Mouse (Mus musculus) left cerebral cortex, adult 2 months (tissue): ENCODE measurements at regions not wholly inside any gene's neighbourhood (a gene's known extent, or its start where the extent isn't known, plus 50 kb on each side); places are given as distances from the start of the nearest gene placed in this dataset.

Experiments used
- DNase-seq, 2 experiments: peaks; one replicate each; pipeline ENCODE4 v3.0.0; 2021 to 2022; ENCODE audit warnings: low spot score in 2 of 2, mixed read lengths in 1 of 2; ENCODE audit errors: extremely low spot score in 1 of 2
- H3K27ac ChIP-seq: fragments of 200-600 bp; 2 replicates; pipeline ENCODE4 v1.8.1; 2022
- H3K4me3 ChIP-seq: fragments of 200-600 bp; 2 replicates; pipeline ENCODE4 v1.8.1; 2022
- CTCF ChIP-seq: fragments of 200-600 bp; IDR thresholded peaks from 2 replicates; pipeline ENCODE4 v1.8.1; 2022; ENCODE audit warnings: antibody characterized with exemption, mild to moderate bottlenecking, moderate library complexity
- intact Hi-C: fragments of 180-260 bp; cut with DNase I; formaldehyde crosslinking; loops from one replicate; pipeline ENCODE4 v1.15.1; 2025

GRCm38 (mm10) chr6:103318677-103319359, 191.6 kb upstream of the Chl1 start:
- no peak for TF ChIP-seq CTCF
- intact Hi-C loops, result no loop called here
- DNase-seq, result no peak
- no peak overlapping the region for H3K27ac ChIP-seq
- no peak overlapping the region for H3K4me3 ChIP-seq

- no peak for TF ChIP-seq CTCF
- H3K27ac ChIP-seq, result no peak overlapping the region
- no peak overlapping the region for H3K4me3 ChIP-seq
- intact Hi-C loops, result no loop called here
- no peak for DNase-seq
These were observed 190.4 kb upstream of the Chl1 start for GRCm38 (mm10) chr6:103319964-103320363.

GRCm38 (mm10) chr6:103320550-103320949, 189.8 kb upstream of the Chl1 start:
- no peak for DNase-seq
- intact Hi-C loops, result no loop called here
- Histone ChIP-seq H3K4me3 (no peak overlapping the region), H3K27ac (no peak overlapping the region)
- TF ChIP-seq CTCF, result no peak

GRCm38 (mm10) chr6:103321058-103321457, 189.3 kb upstream of the Chl1 start:
- no peak overlapping the region for H3K4me3 ChIP-seq
- no peak for DNase-seq
- no peak overlapping the region for H3K27ac ChIP-seq
- no peak for TF ChIP-seq CTCF
- intact Hi-C loops, result no loop called here

GRCm38 (mm10) chr6:103322442-103322841, 187.9 kb upstream of the Chl1 start:
- Histone ChIP-seq H3K27ac (no peak overlapping the region), H3K4me3 (no peak overlapping the region)
- TF ChIP-seq CTCF, result no peak
- intact Hi-C loops, result no loop called here
- DNase-seq, result no peak

- intact Hi-C loops, result no loop called here
- TF ChIP-seq CTCF, result no peak
- DNase-seq, result no peak
- Histone ChIP-seq H3K27ac (no peak overlapping the region), H3K4me3 (no peak overlapping the region)
These were observed 174.7 kb upstream of the Chl1 start for GRCm38 (mm10) chr6:103335683-103336082.

- DNase-seq, result no peak
- intact Hi-C loops, result no loop called here
- no peak overlapping the region for H3K4me3 ChIP-seq
These were observed 170.2 kb upstream of the Chl1 start for GRCm38 (mm10) chr6:103339961-103340732.

GRCm38 (mm10) chr6:103343515-103343914, 166.9 kb upstream of the Chl1 start:
- H3K4me3 ChIP-seq, result no peak overlapping the region
- no peak overlapping the region for H3K27ac ChIP-seq
- intact Hi-C loops, result no loop called here
- DNase-seq, result no peak
- no peak for TF ChIP-seq CTCF

More at GRCm38 (mm10) chr6:103339961-103340732, 170.2 kb upstream of the Chl1 start:
- no peak for TF ChIP-seq CTCF
- no peak overlapping the region for H3K27ac ChIP-seq

- intact Hi-C loops, result no loop called here
- H3K27ac ChIP-seq, result no peak overlapping the region
- DNase-seq, result no peak
- no peak for TF ChIP-seq CTCF
- no peak overlapping the region for H3K4me3 ChIP-seq
These were observed 166.0 kb upstream of the Chl1 start for GRCm38 (mm10) chr6:103344413-103344812.

GRCm38 (mm10) chr6:103345195-103345594, 165.2 kb upstream of the Chl1 start:
- no peak for DNase-seq
- Histone ChIP-seq H3K4me3 (no peak overlapping the region), H3K27ac (no peak overlapping the region)
- intact Hi-C loops, result no loop called here
- TF ChIP-seq CTCF, result no peak

GRCm38 (mm10) chr6:103352405-103353124, 157.8 kb upstream of the Chl1 start:
- no peak for DNase-seq
- Histone ChIP-seq H3K27ac (no peak overlapping the region), H3K4me3 (no peak overlapping the region)
- no peak for TF ChIP-seq CTCF
- intact Hi-C loops, result no loop called here

- intact Hi-C loops, result no loop called here
- H3K4me3 ChIP-seq, result no peak overlapping the region
- no peak for TF ChIP-seq CTCF
- H3K27ac ChIP-seq, result no peak overlapping the region
- DNase-seq, result no peak
These were observed 157.0 kb upstream of the Chl1 start for GRCm38 (mm10) chr6:103353346-103353745.
